Comparison of ENCODE assay signal across 14 mouse cellular contexts in genomic region chr4:82463189-82463715, GRCm38 (mm10).
A peak's percentile ranks its signal among the peaks of the same experiment; 100 is the strongest.
DNase-seq lines count a peak whose midpoint lies in the region; ATAC-seq lines count a peak whose summit lies in the region.
"Had no signal": no experiment of that assay in that cellular context is flagged by ENCODE, and none has a peak within 500 bp of the region (broad histone marks: within the 10 kb centered on the region; RNA-seq: fewer than 3 reads in every experiment).

No protein-coding gene starts in this region.

- WGBS in heart, embryonic 12.5 days, result 57% methylated on average over 7 of the region's 7 CpGs
- 55% methylated on average over 7 of the region's 7 CpGs for WGBS in kidney, embryonic 15.5 days
- WGBS in limb, embryonic 13.5 days, result 47% methylated on average over 7 of the region's 7 CpGs

- intact Hi-C loops in heart, postnatal 36 days (cut with DNase I), result no loop called here

- no peaks in the 10 kb centered on the region for H3K27me3 ChIP-seq in heart, embryonic 12.5 days (replicated peaks)
- no peaks in the 10 kb centered on the region for H3K27me3 ChIP-seq in kidney, embryonic 15.5 days
- no peaks in the 10 kb centered on the region for H3K27me3 ChIP-seq in limb, embryonic 13.5 days
- H3K27me3 ChIP-seq: liver, embryonic 12.5 days; lung, embryonic 15.5 days; midbrain, embryonic 13.5 days had no signal

- H3K4me1 ChIP-seq in heart, embryonic 12.5 days (replicated peaks), result peaks cover 76% of the 10 kb centered on the region
- H3K4me1 ChIP-seq in kidney, embryonic 15.5 days, result peaks cover 47% of the 10 kb centered on the region
- peaks cover 64% of the 10 kb centered on the region for H3K4me1 ChIP-seq in limb, embryonic 13.5 days

- peaks cover 2% of the 10 kb centered on the region; the same call in 1 of the 2 replicates for H3K36me3 ChIP-seq in heart, embryonic 12.5 days
- H3K36me3 ChIP-seq in kidney, embryonic 15.5 days, result no peaks in the 10 kb centered on the region
- no peaks in the 10 kb centered on the region for H3K36me3 ChIP-seq in limb, embryonic 13.5 days
- H3K36me3 ChIP-seq: liver, embryonic 12.5 days; lung, embryonic 15.5 days; midbrain, embryonic 13.5 days had no signal

- peak overlapping the region; percentile 43; the same call in 1 of the 2 replicates for H3K27ac ChIP-seq in heart, embryonic 12.5 days (ENCODE audit: poor library complexity, severe bottlenecking)
- no peak overlapping the region for H3K27ac ChIP-seq in kidney, embryonic 15.5 days
- H3K27ac ChIP-seq in limb, embryonic 13.5 days, result no peak overlapping the region
- H3K27ac ChIP-seq: liver, embryonic 12.5 days had no signal

- no peak overlapping the region for H3K4me3 ChIP-seq in heart, embryonic 12.5 days
- no peak overlapping the region for H3K4me3 ChIP-seq in kidney, embryonic 15.5 days (replicated peaks)
- no peak overlapping the region for H3K4me3 ChIP-seq in limb, embryonic 13.5 days
- H3K4me3 ChIP-seq: liver, embryonic 12.5 days; lung, embryonic 15.5 days; midbrain, embryonic 13.5 days had no signal

- H3K9ac ChIP-seq in heart, embryonic 12.5 days, result peak overlapping the region; percentile 30; the same call in 1 of the 2 replicates
- H3K9ac ChIP-seq in kidney, embryonic 15.5 days, result no peak overlapping the region
- no peak overlapping the region for H3K9ac ChIP-seq in limb, embryonic 13.5 days
- H3K9ac ChIP-seq: liver, embryonic 12.5 days; lung, embryonic 15.5 days; midbrain, embryonic 13.5 days had no signal

- no peak for ATAC-seq in heart, embryonic 12.5 days (ENCODE audit: insufficient number of reproducible peaks, low FRiP score)
- peak; percentile 76 for ATAC-seq in kidney, embryonic 15.5 days (replicated peaks; ENCODE audit: low FRiP score)
- no peak for ATAC-seq in limb, embryonic 13.5 days (ENCODE audit: low FRiP score, low read depth)
- ATAC-seq: liver, embryonic 12.5 days had no signal

- no peak for DNase-seq in heart, postnatal 36 days
- no peak for DNase-seq in kidney, adult 8-10 months
- DNase-seq in MN1 (ENCODE audit: low spot score), result peak; percentile 49
- DNase-seq in adrenal gland, adult 18-20 months (ENCODE audit: low spot score in 2 of 2), result no peak
- no peak for DNase-seq in thymus, postnatal 10 days (ENCODE audit: low spot score in 2 of 2)
- DNase-seq: adrenal gland, adult 2 months; cerebellum, adult 11-12 months; cerebellum, postnatal 36 days had no signal

- peak overlapping the region; percentile 33; the same call in 1 of the 2 replicates for H3K4me2 ChIP-seq in heart, embryonic 12.5 days
- H3K4me2 ChIP-seq in kidney, embryonic 15.5 days, result no peak overlapping the region
- H3K4me2 ChIP-seq in limb, embryonic 13.5 days (replicated peaks), result peak overlapping the region; percentile 34
- H3K4me2 ChIP-seq: liver, embryonic 12.5 days; lung, embryonic 15.5 days; midbrain, embryonic 13.5 days had no signal

- H3K9me3 ChIP-seq in heart, embryonic 12.5 days (replicated peaks), result no peaks in the 10 kb centered on the region
- H3K9me3 ChIP-seq in kidney, embryonic 15.5 days (replicated peaks), result no peaks in the 10 kb centered on the region
- H3K9me3 ChIP-seq in limb, embryonic 13.5 days, result no peaks in the 10 kb centered on the region
- H3K9me3 ChIP-seq: liver, embryonic 12.5 days; lung, embryonic 15.5 days; midbrain, embryonic 13.5 days had no signal
